Mouse (Mus musculus) liver, adult 2 months (tissue): ENCODE data around the gene Ankrd65. TPM values are rescaled to one million over a fixed set of nuclear protein-coding genes. Genes with fewer than 3 reads are reported as not detected.

Experiments used
- DNase-seq: peaks from one replicate; pipeline ENCODE4 v3.0.0-alpha.2; 2011; ENCODE audit warnings: low read depth, low spot score; ENCODE audit errors: extremely low read depth
- H3K27ac ChIP-seq: fragments of 200-500 bp; replicated peaks from 2 replicates; pipeline ENCODE4 v1.5.1; 2012; ENCODE audit warnings: low read depth, mild to moderate bottlenecking, control low read depth, inconsistent platforms, low read length; ENCODE audit not compliant: insufficient read depth
- H3K27me3 ChIP-seq: fragments of 200-500 bp; 2 replicates; pipeline ENCODE4 v1.6.1; 2012; ENCODE audit warnings: mild to moderate bottlenecking, moderate library complexity, low read length, inconsistent platforms; ENCODE audit not compliant: control insufficient read depth, insufficient read depth
- H3K36me3 ChIP-seq: fragments of 200-500 bp; 2 replicates; pipeline ENCODE4 v1.6.1; 2012; ENCODE audit warnings: low read length, inconsistent platforms; ENCODE audit not compliant: control insufficient read depth, insufficient read depth
- H3K4me1 ChIP-seq: fragments of 200-500 bp; 2 replicates; pipeline ENCODE4 v1.6.1; 2011; ENCODE audit warnings: low read length; ENCODE audit not compliant: control insufficient read depth, insufficient read depth
- H3K4me3 ChIP-seq: fragments of 200-500 bp; 2 replicates; pipeline ENCODE4 v1.5.1; 2011; ENCODE audit warnings: low read depth, mild to moderate bottlenecking, control low read depth, low read length, moderate library complexity; ENCODE audit not compliant: insufficient read depth
- H3K79me2 ChIP-seq: fragments of 200-500 bp; 2 replicates; pipeline ENCODE4 v1.6.1; 2012; ENCODE audit warnings: inconsistent platforms, mild to moderate bottlenecking, low read length, moderate library complexity; ENCODE audit not compliant: control insufficient read depth, insufficient read depth
- H3K9ac ChIP-seq: fragments of 200-500 bp; 2 replicates; pipeline ENCODE4 v1.6.1; 2012; ENCODE audit warnings: low read depth, mild to moderate bottlenecking, control low read depth, inconsistent platforms, low read length
- CTCF ChIP-seq: fragments of 200-500 bp; IDR thresholded peaks from 2 replicates; pipeline ENCODE4 v1.5.1; 2011; ENCODE audit warnings: low read depth, low read length, control low read depth
- POLR2A ChIP-seq: fragments of 200-500 bp; IDR thresholded peaks from 2 replicates; pipeline ENCODE4 v1.6.1; 2011; ENCODE audit warnings: low read length, control low read depth; ENCODE audit not compliant: insufficient read depth; ENCODE audit errors: extremely low read depth
- WGBS: fragments of 180-500 bp; shearing (Covaris S2); methylation state at CpG from one replicate; pipeline ENCODE4 v1.1.7; 2018; 5-methylcytosine and 5-hydroxymethylcytosine counted together
- polyA plus RNA-seq: library from polyadenylated mRNA; depleted of rRNA; stranded (reverse); fragments of >200 nt; gene quantifications from 2 replicates; pipeline ENCODE4 v1.2.3, GENCODE M21; 2012
- total RNA-seq: library from RNA; depleted of rRNA; stranded (reverse); fragments of >200 nt; gene quantifications from 2 replicates; pipeline ENCODE4 v1.2.3, GENCODE M21; 2014

The Ankrd65 gene
- total and polyA plus RNA-seq, 2 experiments, result not detected

- WGBS, result 33% methylated on average over 8 of the region's 8 CpGs
- Histone ChIP-seq H3K27ac (peak overlapping the region; percentile 5), H3K4me3 (peak overlapping the region; percentile 52), H3K4me1 (peaks cover 7% of the 10 kb centered on the region), H3K9ac (peak overlapping the region; percentile 59), H3K36me3 (no peaks in the 10 kb centered on the region), H3K79me2 (no peaks in the 10 kb centered on the region), H3K27me3 (no peaks in the 10 kb centered on the region)
- TF ChIP-seq POLR2A, result no peak
- no peak for TF ChIP-seq CTCF
- DNase-seq, result no peak
These were observed 50.1 kb downstream of the Ankrd65 start for GRCm38 (mm10) chr4:155840076-155841002.

GRCm38 (mm10) chr4:155841003-155841454, 50.8 kb downstream of the Ankrd65 start:
- Histone ChIP-seq H3K36me3 (no peaks in the 10 kb centered on the region), H3K4me1 (peaks cover 7% of the 10 kb centered on the region), H3K9ac (peak overlapping the region; percentile 59), H3K27ac (no peak overlapping the region), H3K4me3 (peak overlapping the region; percentile 50), H3K79me2 (no peaks in the 10 kb centered on the region), H3K27me3 (no peaks in the 10 kb centered on the region)
- 1% methylated on average over 32 of the region's 32 CpGs for WGBS
- TF ChIP-seq POLR2A (no peak), CTCF (peak; percentile 48)
- DNase-seq, result peak; percentile 69

- no peak overlapping the region for H3K9ac ChIP-seq
- DNase-seq, result no peak
- no peak for TF ChIP-seq POLR2A
- TF ChIP-seq CTCF, result no peak
These were observed 51.5 kb downstream of the Ankrd65 start for GRCm38 (mm10) chr4:155841651-155842270.

GRCm38 (mm10) chr4:155843231-155843630, 53.0 kb downstream of the Ankrd65 start:
- Histone ChIP-seq H3K9ac (no peak overlapping the region), H3K4me3 (no peak overlapping the region), H3K36me3 (no peaks in the 10 kb centered on the region), H3K4me1 (peaks cover 10% of the 10 kb centered on the region), H3K79me2 (peaks cover 8% of the 10 kb centered on the region; the same call in 1 of the 2 replicates), H3K27me3 (no peaks in the 10 kb centered on the region), H3K27ac (no peak overlapping the region)
- TF ChIP-seq POLR2A (no peak), CTCF (no peak)
- 42% methylated on average over 5 of the region's 5 CpGs for WGBS
- DNase-seq, result no peak

More at GRCm38 (mm10) chr4:155841651-155842270, 51.5 kb downstream of the Ankrd65 start:
- 49% methylated on average over 38 of the region's 38 CpGs for WGBS
- H3K4me3 ChIP-seq, result no peak overlapping the region
- peaks cover 10% of the 10 kb centered on the region for H3K4me1 ChIP-seq
- H3K27ac ChIP-seq, result no peak overlapping the region
- H3K36me3 ChIP-seq, result no peaks in the 10 kb centered on the region
- H3K79me2 ChIP-seq, result no peaks in the 10 kb centered on the region
- H3K27me3 ChIP-seq, result no peaks in the 10 kb centered on the region

- WGBS, result 3% methylated on average over 64 of the region's 65 CpGs
- H3K27me3 ChIP-seq, result no peaks in the 10 kb centered on the region
- peak within 1 kb of the TSS; percentile 70 for H3K27ac ChIP-seq
- TF ChIP-seq CTCF (peak; percentile 53; the same call in 1 of the 2 replicates), POLR2A (peak; percentile 51)
- peak within 1 kb of the TSS; percentile 92 for H3K9ac ChIP-seq
- H3K79me2 ChIP-seq, result peaks cover 39% of the 10 kb centered on the region
- no peaks in the 10 kb centered on the region for H3K36me3 ChIP-seq
- peak within 1 kb of the TSS; percentile 91 for H3K4me3 ChIP-seq
- DNase-seq, result peak; percentile 68
- H3K4me1 ChIP-seq, result peaks cover 25% of the 10 kb centered on the region
These were observed 56.8 kb downstream of the Ankrd65 start, which contains the start of gene Dvl1 for GRCm38 (mm10) chr4:155846871-155847578. Gene Dvl1, plus strand, starts transcription at chr4:155847402.
